13 mouse cellular contexts compared by ENCODE assay signal in the genomic region with DNA sequence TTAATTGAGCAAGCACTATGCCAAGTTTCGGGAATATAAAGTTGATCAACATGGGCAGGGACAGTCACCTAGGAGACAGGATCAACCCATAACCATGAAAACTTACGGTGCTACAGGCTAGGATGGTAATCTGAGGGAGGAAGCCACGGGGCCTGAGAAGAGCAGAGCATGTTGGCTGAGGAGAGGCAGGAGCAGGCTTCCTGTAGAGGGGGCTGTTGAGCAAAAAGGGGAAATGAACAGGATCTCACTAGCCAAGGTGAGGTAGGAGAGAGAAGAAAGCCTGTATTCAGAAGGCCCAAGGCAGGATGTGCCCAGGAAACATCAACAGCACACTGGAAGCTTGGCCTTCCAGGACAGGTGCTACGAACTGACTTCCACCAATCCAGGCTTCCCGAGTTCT. TPM values are rescaled to one million over a fixed set of nuclear protein-coding genes. Genes with fewer than 3 reads are reported as not detected.
A peak's percentile ranks its signal among the peaks of the same experiment; 100 is the strongest.
DNase-seq lines count a peak whose midpoint lies in the region; ATAC-seq and TF ChIP-seq lines count a peak whose summit lies in the region.
"Had no signal": no experiment of that assay in that cellular context is flagged by ENCODE, and none has a peak within 500 bp of the region (broad histone marks: within the 10 kb centered on the region; RNA-seq: fewer than 3 reads in every experiment).

No protein-coding gene starts in this region.

- H3K27me3 ChIP-seq in intestine, postnatal 0 days (replicated peaks; ENCODE audit: control insufficient read depth, insufficient read depth, low read length) = no peaks in the 10 kb centered on the region
- no peaks in the 10 kb centered on the region for H3K27me3 ChIP-seq in intestine, embryonic 15.5 days (replicated peaks)
- no peaks in the 10 kb centered on the region for H3K27me3 ChIP-seq in liver, embryonic 16.5 days (ENCODE audit: control insufficient read depth, insufficient read depth, low read depth, low read length)
- H3K27me3 ChIP-seq in hindbrain, embryonic 10.5 days (ENCODE audit: insufficient read depth, poor library complexity, severe bottlenecking) = no peaks in the 10 kb centered on the region
- H3K27me3 ChIP-seq: embryonic facial prominence, embryonic 15.5 days; limb, embryonic 15.5 days had no signal

- H3K27ac ChIP-seq in intestine, postnatal 0 days (ENCODE audit: low read depth, low read length) = no peak overlapping the region; the same call in 1 of the 2 replicates
- no peak overlapping the region for H3K27ac ChIP-seq in intestine, embryonic 15.5 days
- H3K27ac ChIP-seq in liver, embryonic 16.5 days (ENCODE audit: low read length) = peak overlapping the region; percentile 20; the same call in 1 of the 2 replicates
- no peak overlapping the region for H3K27ac ChIP-seq in hindbrain, embryonic 10.5 days
- H3K27ac ChIP-seq: embryonic facial prominence, embryonic 15.5 days; heart, embryonic 10.5 days; limb, embryonic 15.5 days had no signal

- no peak overlapping the region for H3K4me2 ChIP-seq in intestine, postnatal 0 days (replicated peaks; ENCODE audit: low read depth)
- no peak overlapping the region for H3K4me2 ChIP-seq in intestine, embryonic 15.5 days (replicated peaks)
- no peak overlapping the region for H3K4me2 ChIP-seq in liver, embryonic 16.5 days (ENCODE audit: low read depth, low read length)
- H3K4me2 ChIP-seq: embryonic facial prominence, embryonic 15.5 days; limb, embryonic 15.5 days had no signal

- ATAC-seq in intestine, postnatal 0 days = no peak
- no peak for ATAC-seq in intestine, embryonic 15.5 days
- ATAC-seq in liver, embryonic 16.5 days (ENCODE audit: low read depth) = no peak
- peak; percentile 36; the same call in 1 of the 2 replicates for ATAC-seq in neutrophil, adult 5-6 weeks (ENCODE audit: extremely low read depth, insufficient number of reproducible peaks, low FRiP score, poor library complexity, severe bottlenecking)

- H3K9me3 ChIP-seq in intestine, postnatal 0 days (ENCODE audit: control insufficient read depth) = no peaks in the 10 kb centered on the region
- no peaks in the 10 kb centered on the region for H3K9me3 ChIP-seq in intestine, embryonic 15.5 days
- H3K9me3 ChIP-seq in liver, embryonic 16.5 days (replicated peaks; ENCODE audit: control insufficient read depth, low read length) = no peaks in the 10 kb centered on the region
- no peaks in the 10 kb centered on the region for H3K9me3 ChIP-seq in hindbrain, embryonic 10.5 days
- H3K9me3 ChIP-seq: embryonic facial prominence, embryonic 15.5 days; heart, embryonic 10.5 days; limb, embryonic 15.5 days had no signal

- WGBS in intestine, postnatal 0 days = 72% methylated on average over 5 of the region's 5 CpGs
- 85% methylated on average over 5 of the region's 5 CpGs for WGBS in intestine, embryonic 15.5 days
- 56% methylated on average over 5 of the region's 5 CpGs for WGBS in liver, embryonic 16.5 days (ENCODE audit: insufficient replicate concordance)
- WGBS in hindbrain, embryonic 10.5 days = 88% methylated on average over 5 of the region's 5 CpGs

- peaks cover 25% of the 10 kb centered on the region for H3K4me1 ChIP-seq in intestine, postnatal 0 days (replicated peaks; ENCODE audit: control insufficient read depth, insufficient read depth, low read length)
- 0 out of 2 replicates have a peak, but pooled peaks cover 20% of the 10 kb centered on the region for H3K4me1 ChIP-seq in intestine, embryonic 15.5 days (replicated peaks)
- H3K4me1 ChIP-seq in liver, embryonic 16.5 days (ENCODE audit: control insufficient read depth, low read depth, low read length) = peaks cover 31% of the 10 kb centered on the region
- no peaks in the 10 kb centered on the region for H3K4me1 ChIP-seq in hindbrain, embryonic 10.5 days (replicated peaks)
- H3K4me1 ChIP-seq: embryonic facial prominence, embryonic 15.5 days had no signal

- peak; percentile 16 for DNase-seq in R1 (ENCODE audit: low read depth, low spot score)
- DNase-seq in hindbrain, embryonic 10.5 days (ENCODE audit: low spot score) = no peak
- no peak for DNase-seq in kidney, adult 9 months
- DNase-seq in right cerebral cortex, adult 18-20 months = no peak
- DNase-seq: cerebellum, adult 11-12 months; layer of hippocampus, adult 9-11 months had no signal

- peak; percentile 64 for TF ChIP-seq CTCF in intestine, postnatal 0 days (IDR thresholded peaks at IDR 0.05; ENCODE audit: low read depth)

- H3K36me3 ChIP-seq in intestine, postnatal 0 days (ENCODE audit: control insufficient read depth, insufficient read depth) = no peaks in the 10 kb centered on the region
- H3K36me3 ChIP-seq in intestine, embryonic 15.5 days = no peaks in the 10 kb centered on the region
- no peaks in the 10 kb centered on the region for H3K36me3 ChIP-seq in liver, embryonic 16.5 days (ENCODE audit: control insufficient read depth, insufficient read depth)
- no peaks in the 10 kb centered on the region for H3K36me3 ChIP-seq in hindbrain, embryonic 10.5 days
- H3K36me3 ChIP-seq: embryonic facial prominence, embryonic 15.5 days; heart, embryonic 10.5 days; limb, embryonic 15.5 days had no signal

- H3K9ac ChIP-seq in intestine, postnatal 0 days (ENCODE audit: low read depth, low read length) = no peak overlapping the region
- H3K9ac ChIP-seq in intestine, embryonic 15.5 days = no peak overlapping the region
- no peak overlapping the region for H3K9ac ChIP-seq in liver, embryonic 16.5 days (ENCODE audit: low read depth, low read length)
- H3K9ac ChIP-seq: embryonic facial prominence, embryonic 15.5 days; limb, embryonic 15.5 days had no signal

- H3K4me3 ChIP-seq in intestine, postnatal 0 days (ENCODE audit: low read depth, low read length) = no peak overlapping the region
- H3K4me3 ChIP-seq in intestine, embryonic 15.5 days (replicated peaks) = no peak overlapping the region
- H3K4me3 ChIP-seq in liver, embryonic 16.5 days (ENCODE audit: low read depth, low read length) = no peak overlapping the region
- no peak overlapping the region for H3K4me3 ChIP-seq in hindbrain, embryonic 10.5 days
- H3K4me3 ChIP-seq: embryonic facial prominence, embryonic 15.5 days; heart, embryonic 10.5 days; limb, embryonic 15.5 days had no signal

RNA-seq across cellular contexts. Expression of a gene that starts 9.0 kb away (rescaled TPM):
- polyA plus RNA-seq in intestine, postnatal 0 days (2015; fragmentation: Nextera tagmentation; extraction: Ambion mirVana) = 40.6 and 41.0 TPM in 2 replicates
- 44.5 and 45.9 TPM in 2 replicates for polyA plus RNA-seq in intestine, embryonic 15.5 days (2015; fragmentation: Nextera tagmentation; extraction: Ambion mirVana)
- 22.7 and 25.6 TPM in 2 replicates for polyA plus RNA-seq in liver, embryonic 16.5 days (2015; fragmentation: Nextera tagmentation; extraction: Ambion mirVana)
- total RNA-seq in neutrophil, adult 5-6 weeks (2017) = 2.8 and 3.9 TPM in 2 replicates
- polyA plus RNA-seq in hindbrain, embryonic 10.5 days (2016; fragmentation: Nextera tagmentation; extraction: Ambion mirVana) = 3.3 and 3.8 TPM in 2 replicates
